Mouse (Mus musculus): Measurements from ENCODE around the gene Gen1. TPM values are rescaled to one million over a fixed set of nuclear protein-coding genes. Genes with fewer than 3 reads are reported as not detected.

Gen1 gene
- polyA plus RNA-seq (2012; rRNA removed): 3.4 and 3.9 TPM in 2 replicates

DNA sequence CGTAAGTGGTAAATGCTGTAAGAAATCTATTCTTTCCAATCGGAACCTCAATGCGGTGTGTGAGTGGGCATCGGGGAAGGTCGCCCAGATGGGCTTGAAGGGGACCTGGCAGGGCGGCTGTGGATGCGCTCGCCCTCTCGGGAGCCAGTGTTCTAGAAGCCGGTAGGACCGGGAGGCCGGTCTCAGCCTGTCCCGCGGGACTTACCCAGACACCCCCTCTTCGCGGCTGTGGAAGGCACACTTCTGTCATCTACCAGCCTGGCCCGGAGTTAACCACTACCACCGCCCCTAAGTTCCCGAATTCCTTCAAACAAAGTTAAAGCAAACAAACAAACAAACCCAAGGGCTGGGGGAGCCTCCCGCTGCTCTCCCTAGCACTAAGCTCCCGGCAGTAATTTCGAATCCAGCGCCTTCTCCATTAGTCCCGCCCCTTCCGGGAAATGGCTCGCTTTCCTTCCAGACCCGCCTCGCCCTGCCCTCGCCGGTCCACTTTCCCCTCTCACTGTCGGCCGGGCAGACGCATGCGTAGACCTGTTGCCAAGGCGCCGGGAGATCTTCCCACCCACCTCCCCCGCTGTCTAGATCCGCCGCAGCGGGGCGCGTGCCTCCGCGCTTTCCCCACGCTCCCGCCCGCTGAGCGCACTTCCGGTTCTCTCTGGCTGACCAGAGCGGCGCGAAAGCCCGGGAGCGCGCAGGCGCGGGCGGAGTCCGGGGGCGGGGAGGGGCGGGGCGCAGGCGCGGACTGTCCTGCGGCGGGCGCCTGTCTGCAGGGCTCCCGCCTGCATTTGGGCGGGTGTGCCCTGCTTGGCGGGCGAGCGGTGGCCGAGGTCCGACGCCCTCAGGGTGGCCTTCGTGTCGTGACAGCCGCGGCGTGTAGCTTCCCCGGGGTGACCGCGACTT, at the start of gene Gen1, which contains the start of gene Smc6:
Gen1 (minus strand) TSS at position 420 of the 900 bp plus-strand sequence.
Smc6 (plus strand) TSS at position 505 of the 900 bp plus-strand sequence.

DNA sequence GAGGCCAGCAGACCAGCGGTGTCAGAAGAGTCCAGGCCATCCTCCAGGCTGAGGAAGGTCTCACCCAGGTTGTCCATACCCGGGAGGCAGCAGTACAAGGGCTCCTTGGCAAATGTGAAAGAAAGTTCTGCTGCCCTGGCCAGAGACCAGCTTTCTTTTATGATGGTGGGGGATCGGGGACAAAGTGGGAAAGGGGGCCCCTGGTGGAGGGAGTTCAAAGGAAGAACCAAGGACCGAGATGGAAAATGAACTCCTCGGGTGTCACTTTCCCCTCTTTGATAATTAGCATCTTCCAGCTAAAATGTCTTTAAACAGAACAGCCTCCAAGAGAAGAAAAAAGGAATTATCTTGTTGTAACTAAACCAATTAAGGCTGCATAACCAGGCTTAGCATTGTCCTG, 56.7 kb downstream of the Gen1 start, which contains the start of gene Msgn1:
Msgn1 (minus strand) TSS at position 101 of the 400 bp plus-strand sequence.

Other genes with a start within 250 kb of the Gen1 start
- gene Kcns3, start 114.7 kb downstream of the Gen1 start, polyA plus RNA-seq (2012; rRNA removed): 0.49 and 0.99 TPM in 2 replicates
- gene Msgn1, start 56.8 kb downstream of the Gen1 start, polyA plus RNA-seq (2012; rRNA removed): not detected in 2 replicates
- gene Smc6, start 85 bp upstream of the Gen1 start, polyA plus RNA-seq (2012; rRNA removed): 57.7 and 66.7 TPM in 2 replicates
- gene Vsnl1, start 170.8 kb upstream of the Gen1 start, polyA plus RNA-seq (2012; rRNA removed): 20.5 and 23.9 TPM in 2 replicates
- gene Rad51ap2, start 190.3 kb upstream of the Gen1 start, polyA plus RNA-seq (2012; rRNA removed): 0.12 and 0.19 TPM in 2 replicates

Measured in central nervous system, embryonic 14 days (tissue).